Mouse (Mus musculus) hindbrain, embryonic 10.5 days (tissue): ENCODE results near the gene Mlx. TPM values are rescaled to one million over a fixed set of nuclear protein-coding genes. Genes with fewer than 3 reads are reported as not detected.
A peak's percentile ranks its signal among the peaks of the same experiment; 100 is the strongest.

ENCODE experiments used
- DNase-seq: peaks from one replicate; pipeline ENCODE4 v3.0.0-alpha.2; 2017; ENCODE audit warnings: low spot score
- H3K27ac ChIP-seq: fragments of 300-500 bp; sonication (generic); 2 replicates; pipeline ENCODE4 v1.5.1; 2016; ENCODE audit warnings: mild to moderate bottlenecking, moderate library complexity
- H3K27me3 ChIP-seq: fragments of 300-500 bp; sonication (generic); 2 replicates; pipeline ENCODE4 v1.6.1; 2016; ENCODE audit warnings: mild to moderate bottlenecking; ENCODE audit not compliant: poor library complexity, insufficient read depth, severe bottlenecking
- H3K36me3 ChIP-seq: fragments of 300-500 bp; sonication (generic); 2 replicates; pipeline ENCODE4 v1.6.1; 2016; ENCODE audit warnings: mild to moderate bottlenecking, moderate library complexity
- H3K4me1 ChIP-seq: fragments of 300-500 bp; sonication (generic); replicated peaks from 2 replicates; pipeline ENCODE4 v1.6.1; 2016; ENCODE audit warnings: mild to moderate bottlenecking
- H3K4me3 ChIP-seq: fragments of 300-500 bp; sonication (generic); 2 replicates; pipeline ENCODE4 v1.5.1; 2016; ENCODE audit warnings: mild to moderate bottlenecking, moderate library complexity
- H3K9me3 ChIP-seq: fragments of 300-500 bp; sonication (generic); 2 replicates; pipeline ENCODE4 v1.6.1; 2016; ENCODE audit warnings: mild to moderate bottlenecking, moderate library complexity
- WGBS: fragments of 180-500 bp; shearing (Covaris S2); methylation state at CpG from one replicate; pipeline ENCODE4 v1.1.7; 2016; 5-methylcytosine and 5-hydroxymethylcytosine counted together
- polyA plus RNA-seq: library from polyadenylated mRNA; unstranded; fragments of >200 nt; fragmentation: Nextera tagmentation; extraction: Ambion mirVana; gene quantifications from 2 replicates; pipeline ENCODE4 v1.2.1, GENCODE M21; 2016

Mlx gene
- polyA plus RNA-seq, 1 experiment from 2014 or later = 49.7 TPM

GRCm38 (mm10) chr11:101086323-101086674 lies 778 bp upstream of the Mlx start:
- H3K4me3 ChIP-seq = peak overlapping the region; percentile 87
- peaks cover 62% of the 10 kb centered on the region for H3K4me1 ChIP-seq
- no peak for DNase-seq
- WGBS = 81% methylated on average over 6 of the region's 6 CpGs
- H3K27ac ChIP-seq = peak overlapping the region; percentile 92
- H3K9me3 ChIP-seq = no peaks in the 10 kb centered on the region
- H3K36me3 ChIP-seq = peaks cover 50% of the 10 kb centered on the region
- peaks cover 6% of the 10 kb centered on the region for H3K27me3 ChIP-seq

GRCm38 (mm10) chr11:101087682-101088055 lies 592 bp downstream of the Mlx start:
- H3K9me3 ChIP-seq = no peaks in the 10 kb centered on the region
- H3K4me1 ChIP-seq = peaks cover 51% of the 10 kb centered on the region
- WGBS = 10% methylated on average over 8 of the region's 8 CpGs
- peak overlapping the region; percentile 87 for H3K4me3 ChIP-seq
- no peaks in the 10 kb centered on the region for H3K27me3 ChIP-seq
- peak overlapping the region; percentile 92 for H3K27ac ChIP-seq
- no peak for DNase-seq
- peaks cover 63% of the 10 kb centered on the region for H3K36me3 ChIP-seq

GRCm38 (mm10) chr11:101089931-101090330 lies 2.9 kb downstream of the Mlx start:
- no peak for DNase-seq
- 93% methylated on average over 1 of the region's 1 CpGs for WGBS

GRCm38 (mm10) chr11:101094930-101095313 lies 7.8 kb downstream of the Mlx start:
- H3K4me1 ChIP-seq = peaks cover 27% of the 10 kb centered on the region
- H3K36me3 ChIP-seq = peaks cover 81% of the 10 kb centered on the region
- H3K4me3 ChIP-seq = peak overlapping the region; percentile 66
- H3K27me3 ChIP-seq = no peaks in the 10 kb centered on the region
- H3K27ac ChIP-seq = peak overlapping the region; percentile 85
- DNase-seq = no peak
- under 1% methylated on average over 18 of the region's 18 CpGs for WGBS
- H3K9me3 ChIP-seq = no peaks in the 10 kb centered on the region

More at GRCm38 (mm10) chr11:101089931-101090330, 2.9 kb downstream of the Mlx start:
- Histone ChIP-seq H3K9me3 (no peaks in the 10 kb centered on the region), H3K4me1 (peaks cover 48% of the 10 kb centered on the region), H3K27me3 (no peaks in the 10 kb centered on the region), H3K27ac (no peak overlapping the region), H3K36me3 (peaks cover 76% of the 10 kb centered on the region), H3K4me3 (no peak overlapping the region)

- Histone ChIP-seq H3K4me1 (peaks cover 27% of the 10 kb centered on the region), H3K27ac (peak within 1 kb of the TSS; percentile 85), H3K9me3 (no peaks in the 10 kb centered on the region), H3K36me3 (peaks cover 81% of the 10 kb centered on the region), H3K4me3 (peak within 1 kb of the TSS; percentile 66), H3K27me3 (no peaks in the 10 kb centered on the region)
- under 1% methylated on average over 43 of the region's 43 CpGs for WGBS
- peak; percentile 97 for DNase-seq
Observed at GRCm38 (mm10) chr11:101095314-101096024, 8.4 kb downstream of the Mlx start, which contains the start of gene Psmc3ip. Psmc3ip (minus strand) TSS chr11:101095436.

GRCm38 (mm10) chr11:101098231-101098630 lies 11.2 kb downstream of the Mlx start:
- H3K4me1 ChIP-seq = peaks cover 27% of the 10 kb centered on the region
- no peak for DNase-seq
- H3K4me3 ChIP-seq = no peak overlapping the region
- no peaks in the 10 kb centered on the region for H3K27me3 ChIP-seq
- H3K27ac ChIP-seq = no peak overlapping the region
- H3K36me3 ChIP-seq = peaks cover 81% of the 10 kb centered on the region
- no peaks in the 10 kb centered on the region for H3K9me3 ChIP-seq
- WGBS = 93% methylated on average over 8 of the region's 8 CpGs

- Histone ChIP-seq H3K36me3 (peaks cover 83% of the 10 kb centered on the region), H3K4me1 (no peaks in the 10 kb centered on the region), H3K27ac (no peak overlapping the region), H3K27me3 (no peaks in the 10 kb centered on the region), H3K4me3 (no peak overlapping the region), H3K9me3 (no peaks in the 10 kb centered on the region)
- DNase-seq = no peak
- 93% methylated on average over 5 of the region's 5 CpGs for WGBS
Observed at GRCm38 (mm10) chr11:101103011-101103410, 15.9 kb downstream of the Mlx start.

GRCm38 (mm10) chr11:101109351-101109750 lies 22.3 kb downstream of the Mlx start:
- Histone ChIP-seq H3K9me3 (0 out of 2 replicates have a peak, but pooled peaks cover 3% of the 10 kb centered on the region), H3K36me3 (peaks cover 40% of the 10 kb centered on the region), H3K27ac (no peak overlapping the region), H3K4me3 (no peak overlapping the region), H3K4me1 (no peaks in the 10 kb centered on the region), H3K27me3 (no peaks in the 10 kb centered on the region)
- WGBS = 82% methylated on average over 4 of the region's 4 CpGs
- no peak for DNase-seq

- Histone ChIP-seq H3K9me3 (0 out of 2 replicates have a peak, but pooled peaks cover 3% of the 10 kb centered on the region), H3K4me3 (no peak overlapping the region), H3K4me1 (peaks cover 6% of the 10 kb centered on the region), H3K27ac (no peak overlapping the region), H3K36me3 (peaks cover 32% of the 10 kb centered on the region), H3K27me3 (no peaks in the 10 kb centered on the region)
- DNase-seq = no peak
- 73% methylated on average over 5 of the region's 5 CpGs for WGBS
Observed at GRCm38 (mm10) chr11:101110708-101111107, 23.6 kb downstream of the Mlx start.

- WGBS = 88% methylated on average over 4 of the region's 4 CpGs
- Histone ChIP-seq H3K4me1 (peaks cover 11% of the 10 kb centered on the region), H3K9me3 (0 out of 2 replicates have a peak, but pooled peaks cover 3% of the 10 kb centered on the region), H3K27me3 (no peaks in the 10 kb centered on the region), H3K27ac (no peak overlapping the region), H3K36me3 (peaks cover 33% of the 10 kb centered on the region), H3K4me3 (no peak overlapping the region)
- DNase-seq = no peak
Observed at GRCm38 (mm10) chr11:101111178-101111577, 24.1 kb downstream of the Mlx start.

GRCm38 (mm10) chr11:101112186-101112585 lies 25.1 kb downstream of the Mlx start:
- no peak overlapping the region for H3K4me3 ChIP-seq
- 89% methylated on average over 3 of the region's 3 CpGs for WGBS
- H3K27ac ChIP-seq = no peak overlapping the region
- peaks cover 40% of the 10 kb centered on the region for H3K36me3 ChIP-seq
- H3K4me1 ChIP-seq = peaks cover 11% of the 10 kb centered on the region
- no peaks in the 10 kb centered on the region for H3K27me3 ChIP-seq
- no peak for DNase-seq
- 0 out of 2 replicates have a peak, but pooled peaks cover 3% of the 10 kb centered on the region for H3K9me3 ChIP-seq

- WGBS = 72% methylated on average over 2 of the region's 2 CpGs
- peak overlapping the region; percentile 53; the same call in 1 of the 2 replicates for H3K27ac ChIP-seq
- no peak for DNase-seq
- H3K9me3 ChIP-seq = 0 out of 2 replicates have a peak, but pooled peaks cover 3% of the 10 kb centered on the region
- peaks cover 34% of the 10 kb centered on the region for H3K4me1 ChIP-seq
- no peaks in the 10 kb centered on the region for H3K27me3 ChIP-seq
- peaks cover 35% of the 10 kb centered on the region for H3K36me3 ChIP-seq
- H3K4me3 ChIP-seq = no peak overlapping the region
Observed at GRCm38 (mm10) chr11:101115564-101115963, 28.5 kb downstream of the Mlx start.

- 48% methylated on average over 4 of the region's 4 CpGs for WGBS
- Histone ChIP-seq H3K4me3 (peak overlapping the region; percentile 95), H3K36me3 (peaks cover 47% of the 10 kb centered on the region), H3K9me3 (0 out of 2 replicates have a peak, but pooled peaks cover 3% of the 10 kb centered on the region), H3K27me3 (no peaks in the 10 kb centered on the region), H3K4me1 (peaks cover 44% of the 10 kb centered on the region), H3K27ac (0 out of 2 replicates have a peak overlapping the region, but pooled peaks have one; percentile 95)
- no peak for DNase-seq
Observed at GRCm38 (mm10) chr11:101118105-101118504, 31.0 kb downstream of the Mlx start.
